Mouse (Mus musculus): ENCODE data around the gene Pbx1. TPM values are rescaled to one million over a fixed set of nuclear protein-coding genes. Genes with fewer than 3 reads are reported as not detected.

Pbx1 gene
- polyA plus RNA-seq, 1 experiment from 2014 or later = 49.9 TPM

DNA sequence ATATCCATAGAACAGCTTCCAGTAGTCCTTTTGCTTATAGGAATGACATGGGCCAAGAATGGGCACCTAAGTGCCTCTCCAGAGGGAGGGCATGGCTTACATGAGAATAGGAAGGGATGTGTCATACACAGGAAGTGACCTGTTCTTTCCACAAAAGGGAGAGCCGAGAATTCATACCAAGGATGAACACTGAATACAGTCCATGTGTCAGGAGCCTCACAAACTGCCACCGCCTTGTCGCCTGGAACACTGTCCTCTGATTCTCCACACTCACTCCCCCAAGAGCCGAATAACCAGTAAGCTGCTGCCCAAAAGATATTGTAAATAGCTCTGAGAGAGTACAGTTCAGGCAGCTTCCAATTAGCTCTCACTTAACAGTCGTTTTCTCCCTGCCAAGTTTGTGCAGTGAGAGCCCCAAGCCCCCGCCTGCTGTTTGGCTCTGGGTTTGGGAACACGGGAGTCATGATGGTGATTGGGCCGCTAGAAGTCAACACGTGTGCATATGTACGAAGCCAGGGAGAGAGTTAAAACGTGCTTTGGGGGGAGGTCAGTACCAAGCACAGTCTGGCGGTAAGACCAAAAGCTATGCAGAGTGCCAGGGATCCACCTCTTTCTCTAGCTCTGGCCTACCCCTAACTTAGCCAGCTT lies 57.0 kb downstream of the Pbx1 start:
- TF ChIP-seq CTCF (IDR thresholded peaks at IDR 0.05) = no peak
- no peaks in the 10 kb centered on the region for H3K27me3 ChIP-seq
- POLR2A ChIA-PET = no interaction called here
- CTCF ChIA-PET = interaction anchor here (0.8 to 1.5 kb wide), 3 partner anchors 9 to 161 kb away, joined by 3 to 7 read pairs (median 4); no protein-coding TSS in a partner anchor
- no peak for ATAC-seq
- no peak for DNase-seq (ENCODE audit: low read depth, low spot score)
- in situ Hi-C loops (cut with MboI; ENCODE audit: low pct_unique_long_range_greater_than_20kb) = no loop called here

DNA sequence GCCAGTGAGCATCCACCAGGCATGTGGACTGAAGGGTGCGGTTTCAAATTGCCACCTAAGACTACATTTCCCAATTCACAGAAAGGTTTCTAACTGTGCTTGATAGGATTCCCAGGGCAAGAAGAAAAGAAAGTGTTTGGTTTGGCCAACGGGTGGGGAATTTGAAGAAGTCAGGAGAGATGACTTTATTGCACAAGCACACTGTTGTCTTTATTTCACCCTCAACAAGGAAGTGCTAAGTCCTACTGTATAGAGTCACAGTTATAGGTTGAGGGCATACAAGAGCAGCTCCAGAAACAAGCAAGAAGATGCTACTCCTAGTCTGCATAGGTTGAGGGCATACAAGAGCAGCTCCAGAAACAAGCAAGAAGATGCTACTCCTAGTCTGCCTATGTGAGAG lies 60.0 kb downstream of the Pbx1 start:
- POLR2A ChIA-PET = interaction anchor here (0.6 kb wide), 1 partner anchor 425 kb away, joined by 4 read pairs; no protein-coding TSS in a partner anchor
- H3K27me3 ChIP-seq = no peaks in the 10 kb centered on the region
- no peak for TF ChIP-seq CTCF (IDR thresholded peaks at IDR 0.05)
- DNase-seq (ENCODE audit: low read depth, low spot score) (no peak), ATAC-seq (no peak)
- in situ Hi-C loops (cut with MboI; ENCODE audit: low pct_unique_long_range_greater_than_20kb) = no loop called here
- CTCF ChIA-PET = no interaction called here

DNA sequence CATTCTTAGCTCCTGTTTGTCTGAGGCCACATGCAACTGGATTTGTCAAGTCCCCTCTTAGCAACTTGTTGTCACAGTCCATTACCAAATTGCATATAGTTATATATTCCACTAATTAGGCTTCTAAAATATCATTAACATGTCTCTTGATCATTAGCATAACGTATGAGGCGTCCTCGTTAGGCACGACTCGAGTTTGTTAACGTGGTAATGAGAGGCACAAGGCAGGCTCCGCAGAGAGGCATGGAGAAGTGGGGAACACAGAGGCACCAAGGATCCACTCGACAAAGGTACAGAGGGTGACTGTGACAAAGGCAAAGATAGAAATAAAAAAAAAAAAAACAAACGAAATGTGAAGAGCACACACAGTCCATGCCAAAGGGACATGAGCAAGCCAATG lies 61.1 kb downstream of the Pbx1 start:
- no peak for DNase-seq (ENCODE audit: low read depth, low spot score)
- no peak for ATAC-seq
- CTCF ChIA-PET = no interaction called here
- in situ Hi-C loops (cut with MboI; ENCODE audit: low pct_unique_long_range_greater_than_20kb) = no loop called here
- no peak for TF ChIP-seq CTCF (IDR thresholded peaks at IDR 0.05)
- no peaks in the 10 kb centered on the region for H3K27me3 ChIP-seq
- POLR2A ChIA-PET = no interaction called here

DNA sequence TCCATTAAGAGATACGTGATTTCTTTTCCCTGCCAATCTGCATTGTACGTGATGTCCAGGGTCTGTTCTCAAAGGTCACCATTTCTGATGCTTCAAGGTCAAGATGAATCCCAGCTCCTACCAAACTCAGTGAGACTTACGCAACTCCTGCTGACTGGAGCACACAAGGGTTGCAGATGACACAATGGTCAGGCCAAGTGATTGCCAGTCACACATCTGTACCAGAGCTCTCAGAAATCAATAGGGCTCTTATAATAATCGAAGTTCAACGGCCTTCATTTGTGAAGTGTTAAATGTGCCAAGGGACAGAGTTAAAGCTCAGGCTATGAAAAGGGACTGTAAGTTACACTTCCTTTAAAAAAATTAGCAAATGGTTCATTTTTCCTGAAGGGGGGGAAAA lies 65.8 kb downstream of the Pbx1 start:
- POLR2A ChIA-PET = no interaction called here
- no peak for TF ChIP-seq CTCF (IDR thresholded peaks at IDR 0.05)
- ATAC-seq (no peak), DNase-seq (ENCODE audit: low read depth, low spot score) (no peak)
- in situ Hi-C loops (cut with MboI; ENCODE audit: low pct_unique_long_range_greater_than_20kb) = no loop called here
- no peaks in the 10 kb centered on the region for H3K27me3 ChIP-seq
- CTCF ChIA-PET = interaction anchor here (1.3 to 2.2 kb wide), 5 partner anchors 10 to 346 kb away, joined by 3 to 8 read pairs (median 3); no protein-coding TSS in a partner anchor

DNA sequence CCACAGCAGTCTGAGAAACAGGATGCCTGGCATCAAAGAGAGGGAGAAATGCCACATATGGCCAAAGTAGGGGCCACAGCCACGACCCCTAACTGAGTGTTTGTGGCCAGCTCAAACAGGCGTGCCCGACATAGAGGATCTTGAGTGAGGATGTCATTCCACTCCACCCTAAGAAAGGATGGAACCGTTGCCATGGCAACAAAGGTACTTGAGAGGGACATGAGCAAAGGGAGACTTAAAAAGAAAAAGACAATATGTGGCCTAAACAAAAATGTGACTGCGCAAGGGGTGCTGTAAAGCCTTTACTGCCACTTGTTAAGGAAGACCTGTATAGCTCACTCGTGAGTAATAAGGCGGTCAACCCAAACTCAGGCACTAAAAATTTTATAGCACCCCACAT lies 67.7 kb downstream of the Pbx1 start:
- ATAC-seq = no peak
- in situ Hi-C loops (cut with MboI; ENCODE audit: low pct_unique_long_range_greater_than_20kb) = no loop called here
- no peak for DNase-seq (ENCODE audit: low read depth, low spot score)
- POLR2A ChIA-PET = no interaction called here
- TF ChIP-seq CTCF (IDR thresholded peaks at IDR 0.05) = no peak
- no peaks in the 10 kb centered on the region for H3K27me3 ChIP-seq
- CTCF ChIA-PET = no interaction called here

DNA sequence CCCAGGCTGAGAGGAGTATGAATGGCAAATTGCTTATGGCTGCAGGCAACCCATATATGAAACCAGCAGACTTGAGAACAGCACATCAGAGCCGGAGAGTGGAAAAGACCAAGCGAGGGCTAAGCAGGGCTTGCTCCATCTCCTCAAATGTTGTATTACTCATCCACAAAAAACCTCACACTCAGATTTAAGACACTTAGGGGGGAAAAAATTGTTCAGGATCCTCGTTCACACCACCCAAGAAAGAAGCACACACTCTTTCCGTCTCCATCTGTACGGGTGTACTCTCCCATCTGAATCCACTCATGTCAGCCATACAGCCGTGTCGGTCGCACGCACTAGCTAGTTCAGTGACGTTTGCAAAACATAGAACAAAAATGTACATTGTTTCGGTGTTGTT lies 69.0 kb downstream of the Pbx1 start:
- CTCF ChIA-PET = no interaction called here
- no peak for DNase-seq (ENCODE audit: low read depth, low spot score)
- in situ Hi-C loops (cut with MboI; ENCODE audit: low pct_unique_long_range_greater_than_20kb) = no loop called here
- no peak for TF ChIP-seq CTCF (IDR thresholded peaks at IDR 0.05)
- POLR2A ChIA-PET = no interaction called here
- no peak for ATAC-seq
- no peaks in the 10 kb centered on the region for H3K27me3 ChIP-seq

DNA sequence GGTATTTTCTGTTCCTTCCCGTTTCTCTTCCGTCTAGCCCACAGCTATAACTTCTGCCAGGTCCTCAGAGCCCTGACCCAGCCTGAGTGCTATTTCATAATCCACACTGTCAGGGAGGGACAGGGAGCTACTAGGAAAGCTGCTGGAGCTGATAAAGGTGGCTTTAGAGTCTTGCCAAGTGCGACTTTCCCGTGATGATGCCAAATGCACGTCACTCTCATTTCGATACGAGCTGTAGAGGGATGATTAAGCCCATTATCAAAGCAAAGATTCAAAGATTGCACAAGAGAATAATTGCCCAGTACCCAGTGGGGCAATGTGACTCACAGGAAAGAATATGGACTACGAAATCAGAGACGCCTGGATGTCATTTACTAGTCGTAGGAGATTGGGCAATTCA lies 69.6 kb downstream of the Pbx1 start:
- H3K27me3 ChIP-seq = no peaks in the 10 kb centered on the region
- in situ Hi-C loops (cut with MboI; ENCODE audit: low pct_unique_long_range_greater_than_20kb) = no loop called here
- CTCF ChIA-PET = interaction anchor here (0.5 kb wide), 1 partner anchor 48 kb away, joined by 3 read pairs; no protein-coding TSS in a partner anchor
- TF ChIP-seq CTCF (IDR thresholded peaks at IDR 0.05) = no peak
- ATAC-seq (peak; percentile 52), DNase-seq (ENCODE audit: low read depth, low spot score) (no peak)
- POLR2A ChIA-PET = no interaction called here

DNA sequence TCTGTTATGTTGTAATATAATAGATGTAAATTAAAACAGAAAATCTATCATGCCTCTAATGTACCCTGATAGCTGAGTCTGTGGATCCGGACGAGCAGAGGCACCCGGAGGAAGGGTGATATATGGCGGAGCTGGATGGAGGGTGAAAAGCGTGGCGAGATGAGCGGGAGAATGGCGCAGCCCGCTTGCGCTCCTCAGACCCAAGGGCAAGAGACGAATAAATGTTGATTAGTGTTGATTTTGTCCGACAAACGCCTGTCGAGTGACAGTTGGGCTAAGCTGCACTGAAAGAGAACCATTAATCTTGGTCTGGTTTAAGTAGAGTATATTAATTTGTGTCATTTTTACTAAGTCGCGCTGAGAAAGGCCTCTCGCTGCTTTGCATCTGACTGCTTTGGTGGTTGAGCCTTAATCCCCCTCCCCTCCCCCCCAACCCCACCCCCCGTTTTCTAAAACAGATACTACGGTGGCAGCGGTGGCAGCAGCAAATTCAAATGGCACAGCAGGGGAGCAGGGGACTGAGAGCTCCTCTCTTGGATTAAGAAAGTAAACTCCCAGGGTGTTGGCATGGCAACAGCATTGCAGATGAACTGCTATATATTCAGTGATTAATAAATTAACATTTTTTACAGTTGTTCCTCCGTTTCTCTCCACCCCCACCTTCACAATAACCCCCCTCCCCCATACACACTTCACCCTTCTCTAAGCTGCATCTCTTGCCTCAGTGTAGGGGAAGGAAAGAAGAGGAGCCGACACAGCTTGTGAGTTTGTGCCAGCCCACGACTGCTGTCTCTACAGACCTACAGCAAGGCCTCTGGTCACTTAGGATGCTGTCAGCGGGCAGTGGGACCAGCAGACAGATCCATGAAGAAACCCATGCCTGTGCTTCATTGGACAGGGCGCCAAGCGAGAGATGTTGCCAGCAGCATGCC lies 74.1 kb downstream of the Pbx1 start:
- DNase-seq (ENCODE audit: low read depth, low spot score) (no peak), ATAC-seq (no peak)
- no peak for TF ChIP-seq CTCF (IDR thresholded peaks at IDR 0.05)
- no peaks in the 10 kb centered on the region for H3K27me3 ChIP-seq
- in situ Hi-C loops (cut with MboI; ENCODE audit: low pct_unique_long_range_greater_than_20kb) = no loop called here
- ChIA-PET POLR2A (interaction anchor here (0.7 kb wide), 1 partner anchor 68 kb away, joined by 3 read pairs; no protein-coding TSS in a partner anchor), CTCF (interaction anchor here (1.1 to 1.6 kb wide), 3 partner anchors 14 to 144 kb away, joined by 3 to 5 read pairs (median 5); no protein-coding TSS in a partner anchor)

DNA sequence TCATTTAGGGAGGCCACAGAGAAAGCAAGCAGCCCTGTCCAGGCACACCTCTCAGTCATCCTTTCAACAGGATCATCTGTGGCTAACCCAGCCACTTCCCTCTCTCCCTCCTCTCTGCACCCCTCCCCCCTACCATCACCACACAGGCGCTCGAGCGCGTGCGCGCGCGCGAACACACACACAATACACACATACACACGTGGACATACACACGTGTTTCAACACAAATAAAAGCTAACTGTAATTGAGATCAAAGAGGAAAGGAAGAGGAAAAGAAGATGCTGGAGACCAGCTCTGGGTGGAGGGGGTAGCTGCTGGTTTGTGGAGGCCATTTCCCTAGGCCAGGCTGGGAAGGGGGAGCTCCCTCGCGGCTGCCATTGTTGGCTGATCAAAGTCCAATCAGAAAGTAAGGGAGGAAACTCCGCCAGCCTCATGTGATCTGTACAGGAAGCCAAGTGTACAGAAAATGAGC lies 75.1 kb downstream of the Pbx1 start:
- no peak for DNase-seq (ENCODE audit: low read depth, low spot score)
- no peaks in the 10 kb centered on the region for H3K27me3 ChIP-seq
- POLR2A ChIA-PET = no interaction called here
- in situ Hi-C loops (cut with MboI; ENCODE audit: low pct_unique_long_range_greater_than_20kb) = no loop called here
- no peak for TF ChIP-seq CTCF (IDR thresholded peaks at IDR 0.05)
- CTCF ChIA-PET = interaction anchor here (1.0 to 1.6 kb wide), 2 partner anchors 13 to 74 kb away, joined by 3 to 5 read pairs; no protein-coding TSS in a partner anchor
- ATAC-seq = no peak

DNA sequence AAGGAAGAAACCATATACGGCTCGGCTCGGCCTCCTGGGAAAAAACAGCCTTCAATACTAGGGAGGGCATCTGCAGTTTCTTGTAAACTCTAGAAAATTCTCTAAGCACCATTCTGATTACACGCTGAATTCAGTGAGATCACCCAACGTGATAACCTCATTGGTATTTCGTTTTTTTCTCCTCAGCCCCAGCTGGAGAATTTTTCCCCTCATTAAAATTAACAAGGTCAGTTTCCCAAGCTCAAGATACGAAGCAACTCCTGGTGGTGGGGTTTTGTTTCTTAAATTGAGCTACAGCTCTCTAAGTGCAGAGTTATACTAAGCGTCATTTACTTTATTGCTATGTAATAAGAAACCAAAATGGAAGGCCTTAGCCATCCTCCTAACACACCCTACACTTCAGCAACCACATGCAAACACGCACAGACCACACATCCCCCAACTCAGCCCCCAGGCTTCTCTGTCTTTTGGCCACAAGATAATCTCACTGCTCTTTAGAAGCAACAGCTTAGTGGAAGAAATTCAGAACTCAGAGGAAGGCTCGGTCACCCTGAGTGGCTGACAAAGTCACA lies 76.0 kb downstream of the Pbx1 start:
- DNase-seq (ENCODE audit: low read depth, low spot score) (no peak), ATAC-seq (no peak)
- in situ Hi-C loops (cut with MboI; ENCODE audit: low pct_unique_long_range_greater_than_20kb) = no loop called here
- no peaks in the 10 kb centered on the region for H3K27me3 ChIP-seq
- ChIA-PET CTCF (interaction anchor here (1.0 to 1.1 kb wide), 2 partner anchors 11 to 73 kb away, joined by 3 read pairs; no protein-coding TSS in a partner anchor), POLR2A (no interaction called here)
- TF ChIP-seq CTCF (IDR thresholded peaks at IDR 0.05) = no peak
